Mouse (Mus musculus): Measurements from ENCODE around the gene Cga. TPM values are rescaled to one million over a fixed set of nuclear protein-coding genes. Genes with fewer than 3 reads are reported as not detected.

The Cga gene
- polyA plus RNA-seq, 1 experiment from 2014 or later = 2.0 TPM

- Histone ChIP-seq H3K4me2 (ENCODE audit: low read depth, low read length) (peak overlapping the region; percentile 96), H3K27me3 (ENCODE audit: insufficient read depth, low read length) (no peaks in the 10 kb centered on the region), H3K9me3 (ENCODE audit: low read length) (no peaks in the 10 kb centered on the region), H3K4me3 (ENCODE audit: low read depth, low read length) (peak overlapping the region; percentile 89), H3K9ac (replicated peaks) (peak overlapping the region; percentile 92), H3K4me1 (ENCODE audit: insufficient read depth) (peaks cover 31% of the 10 kb centered on the region), H3K36me3 (replicated peaks; ENCODE audit: insufficient read depth, low read length) (no peaks in the 10 kb centered on the region), H3K27ac (ENCODE audit: low read depth) (peak overlapping the region; percentile 94)
- ATAC-seq = no peak
- no peak for DNase-seq
- WGBS (ENCODE audit: insufficient replicate concordance) = 49% methylated on average over 9 of the region's 9 CpGs
- no peak for TF ChIP-seq EP300 (IDR thresholded peaks at IDR 0.05; ENCODE audit: low read depth)
- no peak for TF ChIP-seq CTCF (IDR thresholded peaks at IDR 0.05; ENCODE audit: low read depth)
Measured at GRCm38 (mm10) chr4:34885631-34886351, 7.8 kb upstream of the Cga start.

- Histone ChIP-seq H3K9me3 (ENCODE audit: low read length) (no peaks in the 10 kb centered on the region), H3K36me3 (replicated peaks; ENCODE audit: insufficient read depth, low read length) (no peaks in the 10 kb centered on the region), H3K4me1 (ENCODE audit: insufficient read depth) (peaks cover 27% of the 10 kb centered on the region), H3K4me3 (ENCODE audit: low read depth, low read length) (peak overlapping the region; percentile 89), H3K9ac (replicated peaks) (peak overlapping the region; percentile 92), H3K27me3 (ENCODE audit: insufficient read depth, low read length) (peaks cover 4% of the 10 kb centered on the region; the same call in 1 of the 2 replicates), H3K4me2 (ENCODE audit: low read depth, low read length) (peak overlapping the region; percentile 96), H3K27ac (ENCODE audit: low read depth) (peak overlapping the region; percentile 94)
- no peak for TF ChIP-seq EP300 (IDR thresholded peaks at IDR 0.05; ENCODE audit: low read depth)
- no peak for TF ChIP-seq CTCF (IDR thresholded peaks at IDR 0.05; ENCODE audit: low read depth)
- ATAC-seq (peak; percentile 67), DNase-seq (peak; percentile 87)
- 2% methylated on average over 48 of the region's 48 CpGs for WGBS (ENCODE audit: insufficient replicate concordance)
Measured at GRCm38 (mm10) chr4:34886490-34887111, 7.0 kb upstream of the Cga start.

- DNase-seq (no peak), ATAC-seq (no peak)
- H3K4me2 ChIP-seq (ENCODE audit: low read depth, low read length) = peak overlapping the region; percentile 96
- H3K27me3 ChIP-seq (ENCODE audit: insufficient read depth, low read length) = peaks cover 4% of the 10 kb centered on the region; the same call in 1 of the 2 replicates
- WGBS (ENCODE audit: insufficient replicate concordance) = 14% methylated on average over 7 of the region's 7 CpGs
- TF ChIP-seq EP300 (IDR thresholded peaks at IDR 0.05; ENCODE audit: low read depth) (no peak), CTCF (IDR thresholded peaks at IDR 0.05; ENCODE audit: low read depth) (no peak)
- peaks cover 24% of the 10 kb centered on the region for H3K4me1 ChIP-seq (ENCODE audit: insufficient read depth)
- H3K27ac ChIP-seq (ENCODE audit: low read depth) = peak overlapping the region; percentile 94
- no peaks in the 10 kb centered on the region for H3K36me3 ChIP-seq (replicated peaks; ENCODE audit: insufficient read depth, low read length)
- H3K9ac ChIP-seq (replicated peaks) = peak overlapping the region; percentile 92
- H3K9me3 ChIP-seq (ENCODE audit: low read length) = no peaks in the 10 kb centered on the region
- peak overlapping the region; percentile 89 for H3K4me3 ChIP-seq (ENCODE audit: low read depth, low read length)
Measured at GRCm38 (mm10) chr4:34887295-34887694, 6.3 kb upstream of the Cga start.

GRCm38 (mm10) chr4:34889101-34889811 lies 4.3 kb upstream of the Cga start:
- Histone ChIP-seq H3K27me3 (ENCODE audit: insufficient read depth, low read length) (peaks cover 4% of the 10 kb centered on the region; the same call in 1 of the 2 replicates), H3K4me2 (ENCODE audit: low read depth, low read length) (no peak overlapping the region), H3K36me3 (replicated peaks; ENCODE audit: insufficient read depth, low read length) (no peaks in the 10 kb centered on the region), H3K4me3 (ENCODE audit: low read depth, low read length) (no peak overlapping the region), H3K9ac (replicated peaks) (no peak overlapping the region), H3K27ac (ENCODE audit: low read depth) (no peak overlapping the region), H3K9me3 (ENCODE audit: low read length) (no peaks in the 10 kb centered on the region), H3K4me1 (ENCODE audit: insufficient read depth) (peaks cover 19% of the 10 kb centered on the region)
- ATAC-seq (no peak), DNase-seq (no peak)
- TF ChIP-seq CTCF (IDR thresholded peaks at IDR 0.05; ENCODE audit: low read depth) = no peak
- TF ChIP-seq EP300 (IDR thresholded peaks at IDR 0.05; ENCODE audit: low read depth) = peak; percentile 77
- 24% methylated on average over 15 of the region's 15 CpGs for WGBS (ENCODE audit: insufficient replicate concordance)

- TF ChIP-seq EP300 (IDR thresholded peaks at IDR 0.05; ENCODE audit: low read depth) (no peak), CTCF (IDR thresholded peaks at IDR 0.05; ENCODE audit: low read depth) (no peak)
- H3K36me3 ChIP-seq (replicated peaks; ENCODE audit: insufficient read depth, low read length) = no peaks in the 10 kb centered on the region
- no peak overlapping the region for H3K4me2 ChIP-seq (ENCODE audit: low read depth, low read length)
- no peak overlapping the region for H3K4me3 ChIP-seq (ENCODE audit: low read depth, low read length)
- no peaks in the 10 kb centered on the region for H3K9me3 ChIP-seq (ENCODE audit: low read length)
- ATAC-seq (no peak), DNase-seq (no peak)
- H3K9ac ChIP-seq (replicated peaks) = no peak overlapping the region
- H3K27me3 ChIP-seq (ENCODE audit: insufficient read depth, low read length) = peaks cover 4% of the 10 kb centered on the region; the same call in 1 of the 2 replicates
- H3K27ac ChIP-seq (ENCODE audit: low read depth) = no peak overlapping the region
- 32% methylated on average over 2 of the region's 2 CpGs for WGBS (ENCODE audit: insufficient replicate concordance)
- H3K4me1 ChIP-seq (ENCODE audit: insufficient read depth) = peaks cover 19% of the 10 kb centered on the region
Measured at GRCm38 (mm10) chr4:34889812-34890185, 3.8 kb upstream of the Cga start.

GRCm38 (mm10) chr4:34898497-34898896 lies 4.9 kb downstream of the Cga start:
- Histone ChIP-seq H3K9ac (replicated peaks) (no peak overlapping the region), H3K4me1 (ENCODE audit: insufficient read depth) (peaks cover 8% of the 10 kb centered on the region), H3K9me3 (ENCODE audit: low read length) (no peaks in the 10 kb centered on the region), H3K27me3 (ENCODE audit: insufficient read depth, low read length) (no peaks in the 10 kb centered on the region), H3K4me3 (ENCODE audit: low read depth, low read length) (no peak overlapping the region), H3K4me2 (ENCODE audit: low read depth, low read length) (no peak overlapping the region), H3K27ac (ENCODE audit: low read depth) (no peak overlapping the region), H3K36me3 (replicated peaks; ENCODE audit: insufficient read depth, low read length) (no peaks in the 10 kb centered on the region)
- no peak for DNase-seq
- WGBS (ENCODE audit: insufficient replicate concordance) = 46% methylated on average over 2 of the region's 2 CpGs
- no peak for ATAC-seq
- no peak for TF ChIP-seq CTCF (IDR thresholded peaks at IDR 0.05; ENCODE audit: low read depth)
- TF ChIP-seq EP300 (IDR thresholded peaks at IDR 0.05; ENCODE audit: low read depth) = no peak
